Mouse (Mus musculus) adipocyte (in vitro differentiated cells): Measurements from ENCODE around the gene Srbd1.

Experiments used
- DNase-seq: peaks from one replicate; pipeline ENCODE4 v3.0.0-alpha.2; 2016; ENCODE audit warnings: low spot score

The Srbd1 gene

GRCm38 (mm10) chr17:86144537-86145078, 367 bp downstream of the Srbd1 start:
- peak; percentile 30 for DNase-seq

DNA sequence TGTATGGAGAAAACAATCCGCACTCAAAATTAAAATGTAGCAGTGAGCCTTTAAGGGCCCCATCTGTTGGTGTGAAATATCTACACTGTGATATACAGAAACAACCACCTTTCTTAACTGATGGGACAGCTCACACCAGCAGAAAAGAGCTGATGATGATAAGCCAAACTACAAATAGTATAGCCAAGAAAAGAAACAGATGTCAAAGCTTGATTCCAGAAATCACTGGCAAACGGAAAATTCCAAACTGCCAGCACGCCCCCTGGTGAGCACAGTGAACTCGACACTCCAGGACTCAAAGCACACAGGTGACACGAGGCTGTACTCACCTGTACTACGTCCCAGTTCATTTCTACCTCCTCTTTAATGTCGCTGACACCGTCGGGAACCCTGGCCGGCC, 9.1 kb downstream of the Srbd1 start:
- no peak for DNase-seq

DNA sequence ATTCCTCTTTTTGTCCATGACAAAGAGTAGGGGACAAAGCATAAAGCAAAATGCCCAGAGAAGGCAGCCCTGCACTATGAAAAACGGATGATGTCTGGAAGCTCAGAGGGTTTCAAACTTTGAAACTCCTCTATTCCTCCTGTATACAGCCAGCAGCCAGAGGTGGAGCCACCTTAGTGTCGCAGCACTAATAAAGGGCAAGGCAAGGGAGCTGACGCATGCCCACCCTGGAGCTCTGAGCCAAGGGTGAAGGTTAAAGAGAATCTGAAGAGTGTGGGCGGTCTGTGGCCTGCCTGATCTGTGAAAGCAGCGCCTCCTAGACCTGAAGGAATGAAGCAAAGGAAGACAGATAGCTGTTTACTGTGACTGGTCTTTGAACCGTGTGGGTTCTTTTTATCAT, 10.5 kb downstream of the Srbd1 start:
- DNase-seq, result no peak

GRCm38 (mm10) chr17:86132534-86132933, 12.4 kb downstream of the Srbd1 start:
- DNase-seq, result no peak

DNA sequence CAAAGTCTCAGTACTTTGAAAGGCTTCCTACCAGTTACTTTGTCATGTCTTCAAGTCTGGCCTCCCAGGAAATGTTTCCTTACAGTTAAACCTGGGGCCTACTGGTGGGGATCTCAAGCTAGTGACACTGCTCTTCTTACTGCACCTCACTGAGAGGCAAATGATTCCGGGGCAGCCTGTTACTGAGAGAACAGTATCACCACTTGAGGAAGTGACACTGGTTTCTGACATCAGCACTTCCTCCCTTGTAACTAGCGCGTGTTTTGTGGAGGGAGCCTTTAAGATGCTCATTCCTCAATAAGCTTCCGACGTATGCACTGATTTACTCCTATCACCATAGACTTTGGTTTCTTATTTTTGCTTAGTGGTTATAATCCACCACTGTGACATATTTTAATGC, 16.8 kb downstream of the Srbd1 start:
- DNase-seq, result no peak

GRCm38 (mm10) chr17:86125908-86126307, 19.1 kb downstream of the Srbd1 start:
- DNase-seq, result no peak

- DNase-seq, result no peak
Observed at GRCm38 (mm10) chr17:86123146-86123545, 21.8 kb downstream of the Srbd1 start.

DNA sequence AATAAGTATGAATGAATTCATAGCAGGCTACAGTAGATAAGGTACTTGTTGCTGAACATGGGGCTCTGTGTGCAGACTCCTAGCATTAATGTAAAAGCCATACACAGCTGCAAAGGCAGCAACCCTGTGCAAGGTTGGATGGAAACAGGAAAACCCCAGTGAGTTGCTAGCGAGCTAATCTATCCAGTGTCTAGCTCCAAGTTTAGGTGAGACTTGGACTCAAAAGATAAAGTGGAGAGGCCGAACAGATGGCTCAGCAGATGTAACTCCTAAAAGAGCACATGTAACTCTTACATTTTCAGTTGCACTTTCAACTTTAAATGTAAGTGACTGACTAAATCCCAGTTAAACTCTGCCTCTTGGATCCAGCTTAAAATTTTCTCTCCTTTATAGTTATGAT, 48.1 kb downstream of the Srbd1 start:
- no peak for DNase-seq

DNA sequence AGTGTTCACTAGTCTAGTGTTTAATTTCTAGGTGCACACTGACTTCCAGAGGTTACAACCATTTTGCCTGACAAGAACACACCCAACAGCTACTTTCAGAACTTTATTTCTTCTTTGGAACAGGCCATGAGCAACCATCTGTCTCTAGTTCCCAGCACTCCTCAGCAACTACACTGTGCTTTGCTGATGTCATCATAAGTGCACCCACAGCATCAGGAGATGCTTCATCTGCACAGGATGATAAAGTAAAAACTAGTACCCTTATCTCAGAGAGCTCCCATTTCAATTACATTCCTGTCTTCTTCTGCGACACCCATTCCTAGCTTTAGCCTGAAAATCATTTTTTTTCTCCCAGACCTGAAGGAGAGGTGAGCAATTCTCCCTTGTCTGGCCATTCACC, 51.9 kb downstream of the Srbd1 start:
- DNase-seq, result no peak

DNA sequence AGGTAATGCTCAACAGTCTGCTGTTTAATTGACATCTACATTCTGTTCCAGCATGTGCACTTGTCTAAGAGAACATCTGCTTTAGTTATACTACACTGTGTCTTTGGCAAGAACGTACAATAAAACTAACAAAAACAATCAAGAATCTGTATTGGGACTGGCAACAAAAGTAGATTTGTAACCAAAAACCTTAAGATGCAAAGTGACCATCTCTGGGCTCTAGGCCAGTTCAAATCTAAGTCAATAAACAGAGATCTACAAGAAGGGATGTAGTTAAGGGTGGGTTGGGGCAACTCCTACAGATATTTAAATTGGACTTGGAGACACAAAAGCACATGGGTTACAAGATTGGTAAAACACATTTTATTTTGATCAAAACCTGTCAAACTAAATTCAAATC, 53.3 kb downstream of the Srbd1 start:
- peak; percentile 6 for DNase-seq

DNA sequence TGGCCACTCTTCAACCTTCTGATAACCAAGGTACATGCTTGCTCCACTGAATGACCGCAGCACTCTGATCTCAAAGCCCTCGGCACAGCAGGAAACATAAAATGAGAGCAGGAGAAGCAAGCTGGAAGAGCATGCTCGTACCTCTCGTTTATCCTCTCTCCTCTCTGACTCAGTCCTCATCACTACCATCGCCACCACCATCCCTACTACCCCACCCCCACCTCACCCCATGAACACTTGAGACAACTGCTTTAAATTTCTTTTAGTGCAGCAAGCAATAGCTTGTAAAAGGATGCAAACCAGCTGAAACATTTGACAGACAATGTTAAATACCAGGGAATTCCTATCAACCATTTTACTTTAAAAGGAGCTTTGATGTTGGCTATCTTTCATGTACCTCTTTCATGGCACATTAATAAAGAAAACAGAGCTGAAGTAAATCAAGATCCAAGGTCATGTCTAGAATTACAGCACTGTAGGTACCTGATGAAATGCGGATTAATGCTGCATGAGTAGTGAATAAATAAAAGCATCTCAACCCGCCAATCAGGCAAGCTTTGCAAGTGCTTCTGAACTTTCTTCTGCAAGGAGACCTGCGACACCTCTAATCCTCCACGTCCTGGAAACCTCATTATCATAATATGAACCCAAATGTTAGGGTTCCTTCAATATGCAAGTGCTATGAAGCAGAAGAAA, 54.9 kb downstream of the Srbd1 start:
- no peak for DNase-seq

GRCm38 (mm10) chr17:86087922-86088321, 57.1 kb downstream of the Srbd1 start:
- no peak for DNase-seq

- no peak for DNase-seq
Observed at GRCm38 (mm10) chr17:86086191-86086590, 58.8 kb downstream of the Srbd1 start.

DNA sequence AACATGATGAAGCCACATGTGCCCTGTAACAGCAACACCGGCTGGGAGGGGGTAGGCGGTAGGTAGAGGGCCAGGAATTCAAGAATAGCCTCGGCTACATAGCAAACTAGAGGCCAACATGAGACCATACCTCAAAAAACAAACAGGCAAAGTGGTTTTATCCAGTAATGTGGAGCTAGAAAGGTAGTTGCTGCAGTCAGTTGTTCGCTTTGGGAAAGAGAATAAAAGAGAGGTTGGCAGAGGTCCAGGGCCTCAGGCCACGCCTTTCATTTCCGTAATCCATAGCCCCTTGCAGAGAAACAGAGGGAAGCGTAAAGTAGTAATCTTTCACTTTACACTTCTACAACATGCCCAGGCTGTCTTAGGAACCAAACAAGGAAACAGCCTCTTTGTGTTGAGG, 61.8 kb downstream of the Srbd1 start:
- no peak for DNase-seq

GRCm38 (mm10) chr17:86078060-86078459, 66.9 kb downstream of the Srbd1 start:
- no peak for DNase-seq

GRCm38 (mm10) chr17:86067444-86067843, 77.5 kb downstream of the Srbd1 start:
- DNase-seq, result no peak

DNA sequence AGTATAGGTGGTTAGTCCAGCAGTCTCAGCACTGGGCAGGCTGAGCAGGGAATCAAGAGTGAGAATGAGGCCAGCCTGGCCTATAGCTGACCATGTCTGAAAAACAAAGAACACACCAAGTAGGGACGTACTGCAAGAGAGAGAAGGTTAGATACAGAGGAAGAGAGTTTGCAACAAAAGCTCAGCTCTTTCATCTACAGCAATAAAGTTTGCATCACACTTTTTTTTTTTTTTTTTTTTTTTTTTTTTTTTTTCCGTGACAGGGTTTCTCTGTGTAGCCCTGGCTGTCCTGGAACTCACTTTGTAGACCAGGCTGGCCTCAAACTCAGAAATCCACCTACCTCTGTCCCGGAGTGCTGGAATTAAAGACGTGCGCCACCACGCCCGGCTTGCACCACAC, 79.1 kb downstream of the Srbd1 start:
- DNase-seq, result no peak

- DNase-seq, result peak; percentile 85
Observed at GRCm38 (mm10) chr17:86063461-86063860, 81.5 kb downstream of the Srbd1 start.

DNA sequence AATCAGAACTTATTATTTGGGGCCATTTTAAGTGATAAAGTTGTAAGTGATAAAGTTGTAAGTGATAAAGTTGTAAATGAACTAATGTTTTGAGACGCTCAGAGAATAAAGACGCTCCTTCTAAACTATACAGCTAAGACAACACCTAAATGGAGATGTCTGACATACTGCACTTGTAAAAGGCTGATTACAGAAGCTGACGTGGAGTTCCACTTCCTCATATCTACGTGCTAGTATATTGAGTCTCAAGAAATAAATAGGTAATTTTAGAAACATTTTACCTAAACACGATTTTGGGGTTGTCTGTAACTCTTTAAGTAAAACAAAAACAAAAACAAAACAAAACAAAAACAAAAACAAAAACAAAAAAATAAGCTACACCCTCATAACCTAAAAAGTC, 84.1 kb downstream of the Srbd1 start:
- DNase-seq, result no peak

DNA sequence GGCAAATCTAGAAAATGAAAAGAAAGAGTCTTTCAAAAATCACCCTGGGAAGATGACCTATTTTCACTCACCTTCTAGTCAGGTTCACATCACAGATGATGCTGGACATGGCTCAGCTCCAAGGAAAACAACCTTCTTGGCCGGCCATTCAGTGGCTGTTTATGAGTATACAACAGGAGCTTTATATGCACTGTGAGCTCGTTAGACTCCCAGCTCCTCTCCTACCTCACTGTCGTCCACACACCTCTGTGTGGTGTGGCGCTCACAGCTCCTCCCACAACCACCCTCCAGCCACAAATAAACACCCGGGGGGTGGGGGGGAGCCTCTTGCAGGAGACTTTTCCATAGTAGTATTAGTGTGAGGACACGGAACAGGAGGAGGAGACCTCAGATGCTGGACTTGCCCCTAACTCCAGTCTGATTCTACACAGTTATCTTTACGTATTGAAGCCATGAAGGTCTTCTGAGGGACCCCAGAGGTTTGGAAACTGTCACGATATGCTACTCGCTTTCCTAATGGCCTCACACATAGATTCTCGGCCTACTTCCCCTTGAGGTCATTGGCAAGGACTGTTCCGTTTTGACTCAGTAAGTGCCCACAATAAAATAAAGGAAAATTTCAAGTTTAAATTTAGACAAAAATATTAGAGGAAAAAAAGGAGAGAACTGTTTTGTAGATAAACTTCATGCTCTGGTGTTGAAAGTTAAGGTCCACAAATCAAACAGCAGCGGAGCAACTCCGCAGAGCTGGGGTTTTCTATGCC, 104.6 kb downstream of the Srbd1 start:
- DNase-seq, result no peak

DNA sequence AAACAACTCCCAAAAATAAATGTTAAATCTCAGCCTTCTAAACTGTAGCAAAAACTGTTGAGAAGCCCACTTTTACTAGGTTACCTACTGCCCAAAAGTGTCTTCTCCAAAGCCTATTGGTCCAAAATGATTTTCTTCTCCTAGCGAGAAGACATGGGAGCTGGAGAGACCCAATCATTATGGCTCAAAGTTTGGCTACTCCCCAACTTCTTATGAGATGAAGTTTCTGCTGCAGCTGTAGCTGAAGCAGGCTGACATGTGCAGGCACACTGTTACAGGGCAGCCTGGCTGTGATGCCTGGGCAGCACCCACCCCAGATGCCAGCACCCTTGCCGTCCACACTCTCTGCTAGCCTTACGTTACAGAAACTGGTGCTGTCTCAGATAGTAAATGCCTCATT, 105.2 kb downstream of the Srbd1 start:
- DNase-seq, result no peak

DNA sequence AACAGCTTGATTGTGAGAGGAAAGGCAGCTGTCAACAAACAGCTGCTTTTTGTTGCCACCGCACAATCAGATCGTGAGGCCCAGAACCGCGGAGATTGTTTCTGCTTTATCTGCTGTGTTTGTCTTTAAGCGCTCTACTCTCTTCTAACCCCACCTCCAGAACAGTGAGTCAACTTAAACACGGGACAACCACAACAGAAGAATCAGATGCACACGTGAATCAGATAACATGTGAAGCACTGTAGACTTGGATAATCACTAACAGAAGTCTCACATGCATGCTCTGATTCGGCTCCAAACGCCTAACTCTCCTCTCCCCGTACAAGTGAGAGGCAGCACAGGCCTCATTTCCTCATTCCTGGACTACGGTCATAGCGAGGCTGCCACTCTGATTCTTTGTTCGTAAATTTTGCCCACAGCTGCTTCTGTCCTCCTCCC, 106.7 kb downstream of the Srbd1 start:
- no peak for DNase-seq

DNA sequence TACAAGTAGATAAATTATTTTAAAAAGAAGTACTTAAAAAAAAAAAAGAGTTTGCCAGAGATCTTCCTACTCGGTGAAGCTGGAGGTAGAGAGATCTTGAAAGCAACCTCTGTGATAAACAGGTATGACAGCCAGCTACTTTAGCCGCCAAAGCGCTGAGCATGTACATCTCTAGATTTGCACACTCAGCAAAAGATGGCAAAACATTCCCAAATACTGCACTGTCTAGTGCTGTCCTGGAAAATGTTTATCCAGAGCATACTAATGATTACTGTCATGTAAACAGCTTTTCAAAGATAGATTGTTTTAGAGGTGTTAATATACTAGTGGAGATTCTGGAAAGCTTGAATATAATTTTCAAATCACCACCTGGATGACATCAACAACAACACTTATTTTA, 109.4 kb downstream of the Srbd1 start:
- DNase-seq, result no peak
